Mouse (Mus musculus): ENCODE results near the gene Rptor.

Rptor gene

GRCm38 (mm10) chr11:119868556-119868955 is 265.9 kb downstream of the Rptor start:
- DNase-seq, result no peak

DNA sequence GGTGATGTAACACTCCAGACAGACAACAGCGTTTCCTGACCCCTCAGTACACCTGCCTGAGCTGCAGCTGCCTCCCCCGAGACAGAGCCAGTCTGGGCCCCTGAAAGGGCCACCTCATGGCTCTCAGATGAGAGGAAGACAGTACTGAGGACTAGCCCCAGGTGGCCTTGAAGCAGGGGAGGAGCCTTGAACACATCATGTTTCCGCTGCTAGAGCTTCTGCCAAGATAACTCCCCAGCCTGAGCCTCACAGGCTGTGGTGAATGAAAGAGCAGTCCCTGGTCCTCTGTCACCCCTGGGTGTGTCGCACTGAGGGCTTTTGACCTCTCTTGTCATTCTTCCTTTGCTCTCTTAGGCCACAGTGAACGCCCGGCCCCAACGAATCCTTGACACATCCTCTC is 268.4 kb downstream of the Rptor start:
- no peak for DNase-seq

GRCm38 (mm10) chr11:119873643-119874042 is 270.9 kb downstream of the Rptor start:
- DNase-seq, result no peak

DNA sequence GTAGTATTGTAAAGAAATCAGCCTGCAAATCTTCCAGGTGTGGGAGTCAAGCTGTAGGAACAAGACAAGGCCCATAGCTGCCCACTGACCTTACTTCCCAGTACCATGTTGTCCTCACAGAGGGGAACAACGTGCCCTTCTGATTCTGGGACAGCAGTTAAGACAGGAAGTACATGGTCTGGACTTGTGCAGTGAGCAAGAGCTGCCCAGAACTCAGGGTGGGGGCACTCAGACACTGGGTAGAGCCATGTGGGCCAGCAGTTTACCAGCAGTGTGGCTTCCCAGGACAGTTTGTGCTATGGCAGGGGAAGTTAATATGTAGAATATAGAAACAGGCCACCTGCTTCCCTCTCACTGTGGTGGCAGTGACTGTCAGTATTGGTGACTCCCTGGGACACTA is 272.1 kb downstream of the Rptor start:
- no peak for DNase-seq

DNA sequence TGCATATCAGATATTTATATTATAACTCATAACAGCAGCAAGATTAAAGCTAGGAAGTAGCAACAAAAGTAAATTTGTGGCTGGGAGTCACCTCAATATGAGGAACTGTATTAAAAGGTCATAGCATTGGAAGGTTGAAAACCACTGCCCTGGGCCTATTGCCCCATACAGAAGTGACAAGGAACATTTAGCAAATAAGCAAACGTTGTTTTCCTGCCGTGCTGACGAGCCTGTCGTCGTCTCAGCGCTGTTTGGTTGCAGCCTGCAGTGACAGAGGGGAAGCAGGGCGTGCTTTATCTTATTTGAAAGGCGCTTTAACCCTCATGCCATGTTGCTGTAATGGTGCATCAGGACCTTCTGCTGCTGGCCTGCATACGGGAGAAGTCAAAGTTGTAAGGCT is 273.0 kb downstream of the Rptor start:
- DNase-seq, result no peak

- no peak for DNase-seq
Measured at GRCm38 (mm10) chr11:119877124-119877523, 274.4 kb downstream of the Rptor start.

- no peak for DNase-seq
Measured at GRCm38 (mm10) chr11:119879573-119879972, 276.9 kb downstream of the Rptor start.

- no peak for DNase-seq
Measured at GRCm38 (mm10) chr11:119883646-119884045, 280.9 kb downstream of the Rptor start.

GRCm38 (mm10) chr11:119889966-119890365 is 287.3 kb downstream of the Rptor start:
- no peak for DNase-seq

- peak; percentile 70 to 71 for DNase-seq
Measured at GRCm38 (mm10) chr11:119891601-119892215, 289.0 kb downstream of the Rptor start.

DNA sequence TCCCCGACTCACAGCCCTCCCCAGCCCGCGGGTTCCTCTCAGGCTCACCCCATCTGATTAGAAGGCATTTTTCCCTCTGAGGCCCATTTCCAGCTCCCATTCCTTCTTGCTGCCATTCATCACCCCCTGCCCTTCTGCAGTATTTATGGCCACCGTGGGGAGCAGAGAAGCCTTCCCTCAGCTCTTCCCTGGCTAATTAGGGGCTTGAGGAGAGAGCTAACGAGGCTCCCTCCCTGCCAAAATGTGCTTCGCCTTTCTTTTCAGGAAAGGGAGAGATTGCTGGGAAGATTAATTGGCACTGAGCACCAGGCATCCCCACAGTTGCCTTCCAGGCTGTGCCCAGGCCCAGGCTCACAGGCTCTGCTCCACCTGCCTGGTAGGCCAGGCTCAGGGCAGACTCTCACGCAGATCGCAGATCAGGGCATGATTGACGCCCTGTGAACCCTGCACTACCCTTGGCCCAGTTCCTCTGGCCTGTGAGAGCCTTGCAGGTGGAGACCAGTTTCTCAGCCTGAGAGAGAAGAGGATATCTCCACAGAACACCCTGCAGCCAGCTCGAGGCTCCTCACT is 291.0 kb downstream of the Rptor start:
- peak; percentile 29 to 43 for DNase-seq

GRCm38 (mm10) chr11:119894634-119895033 is 291.9 kb downstream of the Rptor start:
- no peak for DNase-seq

DNA sequence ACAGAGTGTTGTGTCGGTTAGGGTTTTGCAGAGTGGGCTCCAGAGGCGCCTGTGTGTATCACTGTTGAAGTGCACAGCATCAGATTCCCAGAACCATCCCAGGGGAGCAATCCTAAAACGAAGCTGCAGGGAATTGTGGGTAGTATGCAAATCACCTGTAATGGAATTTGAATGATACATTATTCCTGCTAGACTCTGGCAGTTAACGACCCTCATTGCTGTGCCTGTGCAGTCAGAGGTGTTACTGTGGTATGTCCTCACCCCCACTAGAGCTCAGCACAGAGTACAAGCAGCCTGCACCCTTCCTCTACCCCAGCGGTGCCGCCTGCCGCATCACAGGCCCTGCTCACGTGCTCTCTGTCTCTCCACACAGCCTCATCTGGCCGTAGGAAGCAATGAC is 294.3 kb downstream of the Rptor start:
- DNase-seq, result no peak

DNA sequence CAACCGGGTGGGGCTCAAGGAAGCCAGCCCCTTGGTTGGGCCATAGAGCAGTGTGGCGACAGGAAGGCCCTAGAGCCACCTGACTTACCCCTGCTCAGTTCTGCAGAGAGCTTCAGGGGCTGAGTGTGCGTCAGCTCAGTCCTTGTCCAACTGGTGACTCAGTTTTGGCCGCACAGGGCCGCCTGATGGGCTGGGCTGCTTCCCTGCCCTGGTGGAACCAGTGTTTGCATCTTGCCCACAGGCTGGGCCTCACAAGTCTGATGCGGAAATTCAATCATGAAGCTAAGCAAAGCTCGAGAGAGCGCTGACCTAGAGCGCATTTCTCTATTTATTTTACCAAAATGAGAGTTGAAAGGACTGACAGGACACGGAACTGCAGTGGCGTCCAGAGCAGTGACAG is 296.3 kb downstream of the Rptor start:
- DNase-seq, result no peak

- DNase-seq, result no peak
Measured at GRCm38 (mm10) chr11:119901174-119901573, 298.5 kb downstream of the Rptor start.

- DNase-seq, result no peak
Measured at GRCm38 (mm10) chr11:119902891-119903290, 300.2 kb downstream of the Rptor start.

GRCm38 (mm10) chr11:119904621-119905286 is 302.0 kb downstream of the Rptor start:
- DNase-seq, result peak; percentile 89

DNA sequence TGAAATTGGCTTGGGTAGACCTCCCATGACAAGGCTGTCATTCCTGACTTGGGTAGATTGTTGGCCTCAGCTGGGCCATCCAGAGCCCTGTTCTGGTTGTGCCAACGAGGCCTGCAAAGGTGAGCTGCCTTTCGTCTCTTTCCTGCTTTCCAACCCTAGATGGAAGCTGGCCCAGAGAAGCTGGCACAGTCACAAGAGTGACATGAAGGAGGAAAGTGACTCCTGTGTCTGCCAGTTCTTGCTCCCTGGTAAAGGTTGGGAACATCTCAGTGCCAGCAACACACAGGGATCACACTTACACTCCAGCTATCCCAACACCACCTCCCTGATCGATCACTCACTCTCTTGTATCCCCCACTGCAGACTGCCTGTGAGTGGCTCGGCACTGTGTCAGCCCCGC is 303.1 kb downstream of the Rptor start:
- peak; percentile 85 to 87 for DNase-seq

GRCm38 (mm10) chr11:119907006-119907650 is 304.4 kb downstream of the Rptor start:
- no peak for DNase-seq

GRCm38 (mm10) chr11:119907711-119908110 is 305.0 kb downstream of the Rptor start:
- peak; percentile 54 to 59 for DNase-seq

DNA sequence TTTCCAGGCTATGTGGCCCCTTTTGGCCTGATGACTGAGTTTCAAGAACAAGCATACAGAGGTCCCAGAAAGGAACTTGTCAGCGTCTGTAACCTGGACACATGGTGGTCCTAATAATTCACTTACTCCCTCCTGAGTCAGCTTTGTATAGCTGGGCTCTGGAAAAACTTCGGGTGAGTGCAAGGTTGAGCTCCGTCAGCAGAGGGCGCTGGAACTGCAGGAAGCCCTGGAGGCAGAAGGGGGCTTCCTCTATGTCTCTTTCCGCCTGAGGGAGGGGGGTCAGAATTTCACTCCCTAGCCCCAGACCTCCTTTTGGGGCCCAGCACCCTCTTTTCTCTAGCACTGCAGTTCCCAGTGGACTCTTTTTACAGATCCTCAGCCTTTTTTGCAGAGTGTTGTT is 306.7 kb downstream of the Rptor start:
- peak; percentile 84 to 91 for DNase-seq

GRCm38 (mm10) chr11:119912845-119913244 is 310.1 kb downstream of the Rptor start:
- peak in 1 of 2 experiments; percentile 44 for DNase-seq

GRCm38 (mm10) chr11:119913291-119913934 is 310.7 kb downstream of the Rptor start, which contains the start of gene Chmp6:
Gene Chmp6 (plus strand): TSS chr11:119913441.
- DNase-seq, result peak; percentile 95 to 96
